Mouse (Mus musculus): ENCODE data around the gene Eid3. TPM values are rescaled to one million over a fixed set of nuclear protein-coding genes. Genes with fewer than 3 reads are reported as not detected.

Gene Eid3
- polyA plus RNA-seq, 1 experiment from 2014 or later: 0.20 TPM

DNA sequence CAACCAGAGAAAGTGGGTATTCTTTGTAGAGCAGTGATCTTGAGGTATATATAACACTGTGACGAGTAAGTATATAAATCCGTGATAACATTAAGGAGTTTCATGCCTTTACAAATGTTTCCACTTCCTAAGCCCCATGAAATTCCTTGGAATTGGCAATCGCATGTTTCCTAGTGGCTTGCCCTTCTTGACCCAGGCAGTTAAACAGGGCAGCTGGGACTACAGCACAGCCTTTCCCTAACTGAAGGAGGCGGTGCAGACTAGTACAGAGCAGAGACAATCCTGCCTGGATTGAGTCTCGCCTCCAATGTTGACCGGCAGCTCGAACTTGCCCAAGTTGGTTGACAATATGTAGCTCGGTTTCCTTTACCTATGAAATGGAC, 6.9 kb upstream of the Eid3 start:
- Histone ChIP-seq H3K27ac (ENCODE audit: low read length) (peak overlapping the region; percentile 97), H3K36me3 (ENCODE audit: control insufficient read depth, insufficient read depth, low read length) (peaks cover 5% of the 10 kb centered on the region; the same call in 1 of the 2 replicates), H3K4me2 (ENCODE audit: low read depth, low read length) (peak overlapping the region; percentile 57), H3K9ac (ENCODE audit: low read depth, low read length) (peak overlapping the region; percentile 83), H3K4me3 (ENCODE audit: low read length) (peak overlapping the region; percentile 77), H3K4me1 (ENCODE audit: control insufficient read depth, insufficient read depth, low read length) (peaks cover 16% of the 10 kb centered on the region), H3K9me3 (ENCODE audit: control insufficient read depth, low read length) (no peaks in the 10 kb centered on the region), H3K27me3 (replicated peaks; ENCODE audit: control insufficient read depth, insufficient read depth, low read length) (no peaks in the 10 kb centered on the region)
- under 1% methylated on average over 8 of the region's 8 CpGs for WGBS
- ATAC-seq: peak; percentile 71

DNA sequence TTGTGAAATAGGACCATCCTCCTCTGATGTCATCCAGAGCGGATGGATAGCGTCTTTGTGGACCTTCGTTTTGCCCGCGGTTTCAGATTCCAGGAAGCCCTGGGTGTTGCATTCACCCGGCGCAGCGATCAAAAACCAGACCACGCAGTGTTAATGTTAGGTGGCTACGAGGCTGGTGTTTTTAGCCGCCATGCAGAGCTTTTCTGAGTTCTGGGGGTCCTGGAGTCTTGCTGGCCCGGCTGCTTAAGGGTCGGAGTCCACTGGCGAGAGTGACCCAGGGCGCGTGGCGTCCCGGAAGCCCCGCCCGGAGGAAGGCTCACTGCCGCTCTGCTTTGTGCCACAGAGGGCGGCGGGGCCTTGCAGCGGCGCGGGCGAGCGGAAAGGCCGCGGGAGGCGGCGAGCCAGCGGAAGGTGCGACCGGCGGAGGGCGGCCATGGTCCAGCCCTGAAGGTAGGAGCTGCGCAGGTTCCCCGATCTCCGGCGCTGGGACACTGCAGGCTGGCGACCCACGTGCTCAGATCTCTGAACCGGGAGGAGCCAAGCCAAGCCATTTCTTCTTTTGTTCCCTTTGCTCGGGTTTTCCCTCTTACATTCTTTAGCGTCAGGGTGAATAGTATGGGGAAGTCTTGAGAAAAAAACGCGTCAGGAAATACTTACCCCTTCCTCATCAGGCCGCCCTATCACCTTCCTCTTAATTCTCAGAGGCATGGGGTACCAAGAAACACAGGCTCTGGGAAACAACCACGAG, 6.1 kb upstream of the Eid3 start:
- peak overlapping the region; percentile 83 for H3K9ac ChIP-seq (ENCODE audit: low read depth, low read length)
- peak overlapping the region; percentile 97 for H3K27ac ChIP-seq (ENCODE audit: low read length)
- H3K36me3 ChIP-seq (ENCODE audit: control insufficient read depth, insufficient read depth, low read length): peaks cover 7% of the 10 kb centered on the region; the same call in 1 of the 2 replicates
- H3K4me2 ChIP-seq (ENCODE audit: low read depth, low read length): peak overlapping the region; percentile 57
- ATAC-seq: peak; percentile 74
- no peaks in the 10 kb centered on the region for H3K9me3 ChIP-seq (ENCODE audit: control insufficient read depth, low read length)
- under 1% methylated on average over 49 of the region's 50 CpGs for WGBS
- peak overlapping the region; percentile 77 for H3K4me3 ChIP-seq (ENCODE audit: low read length)
- no peaks in the 10 kb centered on the region for H3K27me3 ChIP-seq (replicated peaks; ENCODE audit: control insufficient read depth, insufficient read depth, low read length)
- H3K4me1 ChIP-seq (ENCODE audit: control insufficient read depth, insufficient read depth, low read length): peaks cover 16% of the 10 kb centered on the region

DNA sequence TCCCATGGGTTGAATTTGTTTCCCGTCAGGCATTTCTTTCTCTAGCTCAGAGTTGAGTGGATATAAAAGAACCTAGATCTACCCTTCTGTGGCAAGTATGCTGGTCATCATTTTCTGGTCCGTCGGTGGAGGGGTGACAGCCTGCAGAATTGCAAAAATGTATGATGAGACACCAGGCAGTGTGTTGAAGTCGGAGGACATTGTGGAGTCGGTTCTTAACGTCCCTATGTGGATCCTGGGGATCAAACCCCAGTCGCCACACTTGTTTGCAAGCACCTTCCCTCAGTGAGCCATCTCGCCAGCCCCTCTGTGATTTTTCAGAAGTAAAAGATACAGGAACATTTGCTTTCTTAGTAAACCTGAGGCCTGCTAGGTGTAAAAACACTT, 5.5 kb upstream of the Eid3 start:
- Histone ChIP-seq H3K9me3 (ENCODE audit: control insufficient read depth, low read length) (no peaks in the 10 kb centered on the region), H3K9ac (ENCODE audit: low read depth, low read length) (peak overlapping the region; percentile 83)

DNA sequence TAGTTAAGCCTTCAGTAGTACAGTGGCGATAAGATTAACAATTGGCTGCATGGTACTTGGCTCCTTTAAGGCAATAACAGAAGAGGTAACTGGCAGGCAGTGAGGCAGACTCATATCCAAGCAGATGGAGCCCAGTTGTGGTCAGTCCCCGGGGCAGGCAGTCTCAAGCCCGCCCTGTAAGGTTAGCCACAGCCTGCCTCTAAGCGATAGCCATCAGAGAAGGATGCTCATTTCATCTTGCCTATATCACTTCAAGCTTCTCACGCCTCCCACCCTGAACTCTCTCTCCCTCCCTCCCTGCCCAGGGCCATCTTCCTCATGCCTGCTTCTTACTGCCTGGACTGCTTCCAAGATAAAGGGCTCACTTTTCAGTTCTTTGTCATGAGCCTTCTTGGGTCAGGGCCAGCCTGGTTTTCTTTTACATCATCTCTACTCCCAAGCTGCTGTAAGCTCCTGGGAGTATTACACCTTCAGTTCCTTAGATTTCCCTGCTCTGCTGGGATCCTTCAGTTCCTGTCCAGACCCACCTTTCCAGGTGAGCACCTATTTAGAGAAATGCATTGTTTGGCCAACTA, 3.2 kb upstream of the Eid3 start:
- Histone ChIP-seq H3K4me2 (ENCODE audit: low read depth, low read length) (no peak overlapping the region), H3K4me1 (ENCODE audit: control insufficient read depth, insufficient read depth, low read length) (peaks cover 16% of the 10 kb centered on the region), H3K36me3 (ENCODE audit: control insufficient read depth, insufficient read depth, low read length) (peaks cover 7% of the 10 kb centered on the region; the same call in 1 of the 2 replicates), H3K9ac (ENCODE audit: low read depth, low read length) (no peak overlapping the region; the same call in 1 of the 2 replicates), H3K9me3 (ENCODE audit: control insufficient read depth, low read length) (no peaks in the 10 kb centered on the region), H3K4me3 (ENCODE audit: low read length) (no peak overlapping the region), H3K27me3 (replicated peaks; ENCODE audit: control insufficient read depth, insufficient read depth, low read length) (no peaks in the 10 kb centered on the region), H3K27ac (ENCODE audit: low read length) (no peak overlapping the region)
- WGBS: 78% methylated on average over 5 of the region's 5 CpGs
- no peak for ATAC-seq

More for the DNA sequence above, 5.5 kb upstream of the Eid3 start:
- peaks cover 16% of the 10 kb centered on the region for H3K4me1 ChIP-seq (ENCODE audit: control insufficient read depth, insufficient read depth, low read length)
- H3K4me3 ChIP-seq (ENCODE audit: low read length): peak overlapping the region; percentile 77
- H3K36me3 ChIP-seq (ENCODE audit: control insufficient read depth, insufficient read depth, low read length): peaks cover 7% of the 10 kb centered on the region; the same call in 1 of the 2 replicates
- no peak for ATAC-seq
- 4% methylated on average over 8 of the region's 8 CpGs for WGBS
- peak overlapping the region; percentile 57 for H3K4me2 ChIP-seq (ENCODE audit: low read depth, low read length)
- no peaks in the 10 kb centered on the region for H3K27me3 ChIP-seq (replicated peaks; ENCODE audit: control insufficient read depth, insufficient read depth, low read length)
- peak overlapping the region; percentile 97 for H3K27ac ChIP-seq (ENCODE audit: low read length)

DNA sequence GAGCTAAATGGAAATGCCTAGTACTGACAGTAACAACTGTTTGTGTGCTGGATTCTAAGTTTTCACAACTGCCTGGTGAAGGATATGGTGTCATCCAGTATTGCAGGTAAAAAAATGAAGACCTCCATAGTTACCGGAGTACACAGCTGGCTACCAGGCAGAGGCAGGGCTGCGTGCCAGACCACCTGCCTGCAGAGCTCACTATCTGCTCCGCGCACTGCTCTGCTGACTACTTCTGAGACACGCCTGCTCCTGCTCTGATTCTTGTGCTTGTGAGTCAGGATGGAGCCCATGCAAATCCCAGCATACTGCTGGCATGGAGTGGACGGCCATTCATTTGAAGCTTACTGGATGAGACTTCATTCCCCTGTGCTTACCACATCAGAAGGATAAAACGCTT, 2.6 kb upstream of the Eid3 start:
- Histone ChIP-seq H3K4me1 (ENCODE audit: control insufficient read depth, insufficient read depth, low read length) (peaks cover 18% of the 10 kb centered on the region), H3K4me3 (ENCODE audit: low read length) (no peak overlapping the region), H3K4me2 (ENCODE audit: low read depth, low read length) (no peak overlapping the region)

DNA sequence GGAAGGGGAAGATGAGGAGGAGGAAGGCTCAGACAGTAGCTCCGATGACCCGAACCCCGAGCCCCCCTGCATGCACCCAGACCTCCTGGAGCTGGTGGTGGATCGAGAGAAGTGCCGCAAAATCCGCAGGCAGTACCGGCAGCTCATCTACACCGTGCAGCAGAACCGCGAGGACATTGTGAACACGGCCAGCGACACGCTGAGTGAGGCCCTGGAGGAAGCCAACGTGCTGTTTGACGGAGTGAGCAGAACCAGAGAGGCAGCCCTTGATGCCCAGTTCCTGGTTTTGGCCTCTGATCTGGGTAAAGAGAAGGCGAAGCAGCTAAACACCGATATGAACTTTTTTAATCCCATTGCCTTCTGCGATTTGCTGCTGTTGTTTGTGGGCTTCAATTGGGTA, 406 bp downstream of the Eid3 start:
- Histone ChIP-seq H3K4me1 (ENCODE audit: control insufficient read depth, insufficient read depth, low read length) (peaks cover 16% of the 10 kb centered on the region), H3K27ac (ENCODE audit: low read length) (no peak overlapping the region), H3K9ac (ENCODE audit: low read depth, low read length) (no peak overlapping the region), H3K27me3 (replicated peaks; ENCODE audit: control insufficient read depth, insufficient read depth, low read length) (no peaks in the 10 kb centered on the region), H3K9me3 (ENCODE audit: control insufficient read depth, low read length) (no peaks in the 10 kb centered on the region), H3K4me2 (ENCODE audit: low read depth, low read length) (no peak overlapping the region), H3K4me3 (ENCODE audit: low read length) (no peak overlapping the region), H3K36me3 (ENCODE audit: control insufficient read depth, insufficient read depth, low read length) (peaks cover 7% of the 10 kb centered on the region; the same call in 1 of the 2 replicates)
- 86% methylated on average over 18 of the region's 18 CpGs for WGBS
- ATAC-seq: no peak

More for the DNA sequence above, 2.6 kb upstream of the Eid3 start:
- H3K27ac ChIP-seq (ENCODE audit: low read length): no peak overlapping the region
- no peak overlapping the region for H3K9ac ChIP-seq (ENCODE audit: low read depth, low read length)
- H3K36me3 ChIP-seq (ENCODE audit: control insufficient read depth, insufficient read depth, low read length): peaks cover 7% of the 10 kb centered on the region; the same call in 1 of the 2 replicates
- H3K9me3 ChIP-seq (ENCODE audit: control insufficient read depth, low read length): no peaks in the 10 kb centered on the region
- WGBS: 67% methylated on average over 7 of the region's 7 CpGs
- H3K27me3 ChIP-seq (replicated peaks; ENCODE audit: control insufficient read depth, insufficient read depth, low read length): no peaks in the 10 kb centered on the region
- ATAC-seq: no peak

DNA sequence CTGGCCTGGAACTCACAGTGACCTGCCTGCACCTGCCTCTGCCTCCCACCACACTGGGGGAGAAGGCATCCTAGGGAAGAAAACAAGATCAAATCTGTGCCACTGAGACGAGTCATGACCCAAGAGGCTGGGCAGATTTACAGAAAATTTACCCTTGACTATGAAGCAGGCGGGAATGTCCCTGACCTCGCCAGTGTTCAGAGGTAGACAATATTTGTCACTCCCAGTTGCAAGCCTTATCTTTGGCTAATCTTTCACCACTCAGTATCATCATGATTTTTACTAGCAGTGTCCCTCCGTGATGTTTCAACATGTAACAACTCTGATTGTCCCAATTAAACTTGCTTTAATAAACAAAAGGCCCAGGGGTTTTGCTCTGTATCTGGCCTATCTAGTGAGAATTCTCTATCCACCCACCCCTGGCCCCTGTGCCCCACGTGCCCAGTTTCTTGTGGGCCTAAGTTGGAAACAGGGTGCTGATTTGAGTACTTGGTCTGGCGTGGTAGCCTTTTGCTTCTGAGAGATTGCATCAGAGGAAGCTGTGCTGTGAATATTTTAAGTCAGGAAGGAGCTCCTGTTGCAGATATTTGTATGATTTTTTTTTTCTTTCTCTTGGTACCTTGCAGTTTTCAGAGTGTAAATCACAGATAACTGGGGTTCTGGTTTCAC, 2.1 kb downstream of the Eid3 start:
- H3K9ac ChIP-seq (ENCODE audit: low read depth, low read length): no peak overlapping the region
- no peak overlapping the region for H3K4me3 ChIP-seq (ENCODE audit: low read length)
- no peak overlapping the region for H3K4me2 ChIP-seq (ENCODE audit: low read depth, low read length)
- ATAC-seq: no peak
- H3K36me3 ChIP-seq (ENCODE audit: control insufficient read depth, insufficient read depth, low read length): peaks cover 7% of the 10 kb centered on the region; the same call in 1 of the 2 replicates
- H3K9me3 ChIP-seq (ENCODE audit: control insufficient read depth, low read length): no peaks in the 10 kb centered on the region
- H3K4me1 ChIP-seq (ENCODE audit: control insufficient read depth, insufficient read depth, low read length): peaks cover 7% of the 10 kb centered on the region
- H3K27ac ChIP-seq (ENCODE audit: low read length): no peak overlapping the region
- WGBS: 73% methylated on average over 6 of the region's 6 CpGs
- H3K27me3 ChIP-seq (replicated peaks; ENCODE audit: control insufficient read depth, insufficient read depth, low read length): no peaks in the 10 kb centered on the region

DNA sequence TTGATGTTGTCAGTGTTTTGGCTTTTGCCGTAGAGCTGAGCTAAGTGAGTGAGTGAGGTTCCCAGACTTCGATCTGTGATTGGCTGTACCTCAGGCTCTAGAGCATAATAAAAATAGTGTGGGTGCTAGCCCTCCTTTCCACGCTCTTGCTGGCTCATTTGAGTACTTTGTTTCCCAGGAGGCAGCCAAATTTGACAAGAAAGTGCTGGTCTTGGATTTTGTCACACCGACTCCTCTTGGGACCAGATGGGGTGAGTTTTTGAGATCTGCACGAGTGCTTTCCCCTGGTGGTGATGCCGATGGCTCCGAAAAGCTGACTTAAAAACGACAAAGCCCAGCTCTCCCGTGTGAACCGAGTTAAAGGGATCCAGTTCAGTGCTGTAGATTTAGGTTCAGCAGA, 9.0 kb downstream of the Eid3 start:
- Histone ChIP-seq H3K4me3 (ENCODE audit: low read length) (no peak overlapping the region), H3K9me3 (ENCODE audit: control insufficient read depth, low read length) (no peaks in the 10 kb centered on the region), H3K36me3 (ENCODE audit: control insufficient read depth, insufficient read depth, low read length) (peaks cover 27% of the 10 kb centered on the region), H3K4me2 (ENCODE audit: low read depth, low read length) (no peak overlapping the region), H3K27ac (ENCODE audit: low read length) (peak overlapping the region; percentile 73), H3K27me3 (replicated peaks; ENCODE audit: control insufficient read depth, insufficient read depth, low read length) (no peaks in the 10 kb centered on the region), H3K4me1 (ENCODE audit: control insufficient read depth, insufficient read depth, low read length) (peaks cover 19% of the 10 kb centered on the region), H3K9ac (ENCODE audit: low read depth, low read length) (no peak overlapping the region)
- WGBS: 81% methylated on average over 10 of the region's 10 CpGs
- ATAC-seq: no peak

DNA sequence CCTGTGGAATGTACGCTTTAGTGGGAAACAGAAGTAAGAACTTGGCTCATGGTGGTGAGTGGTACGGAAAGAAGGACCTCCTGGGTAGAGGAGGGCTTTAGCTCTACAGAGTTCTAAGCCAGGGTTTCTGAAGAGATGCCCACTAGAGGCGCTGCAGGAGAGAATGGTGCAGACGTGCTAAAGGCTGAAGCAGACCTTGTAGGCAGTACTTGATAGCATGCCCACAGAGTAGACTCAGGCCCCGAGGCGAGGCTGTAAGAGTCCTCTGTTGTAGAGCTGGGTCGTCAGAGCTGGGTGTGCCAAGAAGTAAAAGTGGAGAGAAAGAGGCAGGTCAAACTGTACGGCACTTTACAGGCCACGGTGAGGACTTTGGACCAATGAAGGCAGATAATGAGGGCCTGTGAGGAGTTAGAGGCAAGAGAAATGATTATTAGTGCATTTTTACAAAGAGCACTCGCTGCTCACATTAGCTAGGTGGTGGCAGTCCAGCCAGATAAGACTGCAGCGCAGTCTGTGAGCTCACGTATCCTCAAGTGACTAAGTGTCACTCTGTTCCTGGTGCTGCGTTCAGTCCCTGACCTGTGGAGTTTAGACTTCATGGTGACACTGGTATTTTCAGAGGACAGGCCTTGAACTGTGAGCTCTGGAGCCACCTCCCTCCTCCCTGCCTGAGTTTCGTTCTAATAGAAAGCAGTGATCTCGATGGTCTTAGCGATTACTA, 9.8 kb downstream of the Eid3 start:
- Histone ChIP-seq H3K4me3 (ENCODE audit: low read length) (no peak overlapping the region), H3K4me1 (ENCODE audit: control insufficient read depth, insufficient read depth, low read length) (peaks cover 19% of the 10 kb centered on the region), H3K9me3 (ENCODE audit: control insufficient read depth, low read length) (no peaks in the 10 kb centered on the region), H3K27me3 (replicated peaks; ENCODE audit: control insufficient read depth, insufficient read depth, low read length) (no peaks in the 10 kb centered on the region), H3K36me3 (ENCODE audit: control insufficient read depth, insufficient read depth, low read length) (peaks cover 30% of the 10 kb centered on the region), H3K9ac (ENCODE audit: low read depth, low read length) (no peak overlapping the region), H3K4me2 (ENCODE audit: low read depth, low read length) (no peak overlapping the region), H3K27ac (ENCODE audit: low read length) (peak overlapping the region; percentile 73)
- peak; percentile 97 for ATAC-seq
- 63% methylated on average over 16 of the region's 16 CpGs for WGBS
